Mouse (Mus musculus): ENCODE measurements at regions not wholly inside any gene's neighbourhood (a gene's known extent, or its start where the extent isn't known, plus 50 kb on each side); places are given as distances from the start of the nearest gene placed in this dataset.

- TF ChIP-seq POLR2A (IDR thresholded peaks at IDR 0.05; ENCODE audit: borderline replicate concordance, control insufficient read depth, low read depth, low read length) (no peak), CTCF (IDR thresholded peaks at IDR 0.05; ENCODE audit: control insufficient read depth, insufficient read depth, low read length) (no peak)
Observed at GRCm38 (mm10) chr9:47322293-47322692, 207.7 kb upstream of the Cadm1 start.

All from bone marrow, adult 2 months (tissue).